Mouse (Mus musculus) layer of hippocampus, adult 11-12 months (tissue): ENCODE data around the gene Akt2.

Source experiments
- DNase-seq: peaks from one replicate; pipeline ENCODE4 v3.0.0; 2022; ENCODE audit warnings: low spot score

Akt2 gene

DNA sequence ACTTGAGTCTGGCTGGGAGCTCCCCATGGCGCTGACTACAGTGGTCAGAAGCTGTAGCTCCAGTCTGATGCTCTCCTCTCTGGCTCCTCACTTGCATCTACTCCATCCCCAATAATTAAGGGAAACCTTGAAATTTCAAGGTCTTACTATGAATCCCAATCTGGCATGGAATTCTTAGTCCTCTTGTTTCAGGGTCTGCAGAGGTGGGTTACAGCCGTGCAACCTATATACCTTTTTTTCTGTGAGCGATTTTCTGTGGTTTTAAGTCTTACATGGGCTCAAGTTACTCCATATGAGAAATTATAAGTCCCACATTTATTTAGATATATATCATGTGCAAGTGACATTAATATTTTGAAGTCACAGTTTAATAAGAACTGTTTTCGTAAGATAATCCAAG, 1.3 kb upstream of the Akt2 start:
- no peak for DNase-seq

DNA sequence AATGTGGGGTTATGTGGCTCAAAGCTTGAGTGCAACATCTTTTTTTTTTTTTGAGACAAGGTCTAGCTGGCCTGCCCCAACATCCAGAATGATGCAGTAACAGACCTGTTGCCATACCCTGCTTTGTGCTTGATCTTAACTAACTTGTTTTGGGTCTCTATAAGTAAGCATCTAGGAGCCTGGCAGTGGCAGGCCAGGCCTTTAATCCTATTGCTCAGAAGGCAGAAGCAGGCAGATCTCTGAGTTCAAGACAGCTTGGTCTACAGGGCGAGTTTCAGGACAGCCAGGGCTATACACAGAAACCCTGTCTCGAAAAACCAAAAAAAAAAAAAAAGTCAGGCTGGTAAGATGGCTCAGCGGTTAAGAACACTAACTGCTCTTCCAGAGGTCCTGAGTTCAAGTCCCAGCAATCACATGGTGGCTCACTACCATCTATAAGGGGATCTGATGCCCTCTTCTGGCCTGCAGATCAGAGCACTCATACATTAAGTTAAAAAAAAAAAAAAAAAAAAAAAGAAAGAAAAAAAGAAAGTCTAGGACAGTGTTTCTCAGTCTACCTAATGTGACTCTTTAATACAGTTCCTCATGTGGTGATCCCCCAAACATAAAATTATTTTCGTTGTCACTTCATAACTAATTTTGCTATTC, 662 bp upstream of the Akt2 start:
- DNase-seq, result no peak

GRCm38 (mm10) chr7:27592217-27592929, 1.0 kb downstream of the Akt2 start:
- no peak for DNase-seq

GRCm38 (mm10) chr7:27592934-27593645, 1.7 kb downstream of the Akt2 start:
- no peak for DNase-seq

DNA sequence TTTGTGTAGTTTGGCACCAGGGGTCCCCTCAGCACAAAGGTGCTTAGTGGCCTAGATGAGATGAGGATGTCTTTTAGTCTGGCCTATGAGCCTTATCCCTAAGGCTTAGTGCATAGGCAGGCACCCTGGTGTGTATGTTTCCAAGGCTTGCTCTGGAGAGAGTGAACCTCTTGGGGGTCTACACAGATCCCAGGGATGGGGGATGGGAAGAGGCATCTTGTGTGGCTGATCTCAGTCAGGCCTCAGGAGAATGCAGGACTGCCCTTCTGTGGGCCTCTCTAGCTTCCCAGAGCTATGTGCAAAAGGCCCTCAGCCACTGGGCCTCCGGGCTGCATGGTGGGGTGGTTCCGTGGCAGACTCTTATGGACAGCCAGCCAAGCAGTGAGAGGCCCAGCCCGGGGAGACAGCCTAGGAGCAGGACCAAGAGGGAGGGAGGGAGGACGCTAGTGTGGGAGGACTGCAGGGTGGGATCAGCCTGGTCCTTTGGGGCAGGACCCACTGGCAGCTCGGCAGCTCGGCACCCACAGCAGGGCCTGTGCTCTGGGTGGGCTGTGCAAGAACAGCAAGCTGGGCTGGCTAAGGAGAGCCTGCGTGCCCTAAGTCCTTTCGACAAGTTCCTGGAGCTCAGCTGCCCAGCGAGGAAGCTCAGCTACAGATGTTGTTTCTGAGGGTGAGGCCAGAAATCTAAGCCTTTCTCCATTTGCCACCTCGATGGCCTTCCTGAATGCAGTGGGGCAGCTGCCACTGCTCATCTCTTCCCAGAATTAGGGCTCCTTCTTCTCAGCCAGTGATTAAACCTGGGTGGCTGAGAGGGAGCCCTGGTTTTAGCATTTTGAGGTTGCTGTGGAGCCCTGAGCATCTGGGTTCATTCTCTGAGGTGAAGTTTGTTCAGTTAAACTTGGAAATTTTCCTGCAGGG, 5.5 kb downstream of the Akt2 start:
- no peak for DNase-seq

- no peak for DNase-seq
Measured at GRCm38 (mm10) chr7:27598053-27598452, 6.7 kb downstream of the Akt2 start.

GRCm38 (mm10) chr7:27601628-27602027, 10.3 kb downstream of the Akt2 start:
- DNase-seq, result peak; percentile 52

GRCm38 (mm10) chr7:27602161-27602560, 10.8 kb downstream of the Akt2 start:
- no peak for DNase-seq

- DNase-seq, result no peak
Measured at GRCm38 (mm10) chr7:27602835-27603234, 11.5 kb downstream of the Akt2 start.

DNA sequence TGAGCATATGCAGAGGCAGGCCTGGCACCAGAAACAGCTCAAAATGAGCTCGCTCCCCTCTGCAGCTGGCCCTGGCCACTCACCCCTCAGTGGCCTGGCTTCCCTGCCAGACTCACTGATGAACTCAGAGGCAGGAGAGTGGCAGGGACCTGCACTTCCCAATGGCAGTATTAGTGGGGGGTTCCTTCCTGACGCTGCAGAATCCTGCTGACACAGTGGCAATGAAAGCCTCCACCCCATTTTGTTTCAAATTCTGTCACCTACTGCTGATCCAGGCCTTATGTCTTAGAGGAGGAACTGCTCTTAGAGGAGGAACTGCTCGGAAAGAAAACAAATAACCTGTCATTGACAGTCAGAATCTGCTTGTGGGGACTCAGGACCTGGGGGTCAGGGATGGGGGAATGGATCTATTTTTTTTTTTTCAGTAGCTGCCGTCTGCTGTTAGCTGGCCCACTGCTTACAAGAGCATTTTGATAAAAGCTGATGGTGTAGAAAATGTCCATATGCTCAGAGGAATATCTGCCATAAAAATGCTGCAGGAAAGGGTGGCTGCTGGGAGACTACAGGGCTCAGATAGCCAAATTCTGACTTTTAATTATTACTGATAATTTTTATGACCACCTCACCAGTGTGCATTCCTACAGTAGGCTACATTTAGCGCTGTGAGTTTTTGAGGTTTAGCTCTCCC, 13.5 kb downstream of the Akt2 start:
- DNase-seq, result no peak

DNA sequence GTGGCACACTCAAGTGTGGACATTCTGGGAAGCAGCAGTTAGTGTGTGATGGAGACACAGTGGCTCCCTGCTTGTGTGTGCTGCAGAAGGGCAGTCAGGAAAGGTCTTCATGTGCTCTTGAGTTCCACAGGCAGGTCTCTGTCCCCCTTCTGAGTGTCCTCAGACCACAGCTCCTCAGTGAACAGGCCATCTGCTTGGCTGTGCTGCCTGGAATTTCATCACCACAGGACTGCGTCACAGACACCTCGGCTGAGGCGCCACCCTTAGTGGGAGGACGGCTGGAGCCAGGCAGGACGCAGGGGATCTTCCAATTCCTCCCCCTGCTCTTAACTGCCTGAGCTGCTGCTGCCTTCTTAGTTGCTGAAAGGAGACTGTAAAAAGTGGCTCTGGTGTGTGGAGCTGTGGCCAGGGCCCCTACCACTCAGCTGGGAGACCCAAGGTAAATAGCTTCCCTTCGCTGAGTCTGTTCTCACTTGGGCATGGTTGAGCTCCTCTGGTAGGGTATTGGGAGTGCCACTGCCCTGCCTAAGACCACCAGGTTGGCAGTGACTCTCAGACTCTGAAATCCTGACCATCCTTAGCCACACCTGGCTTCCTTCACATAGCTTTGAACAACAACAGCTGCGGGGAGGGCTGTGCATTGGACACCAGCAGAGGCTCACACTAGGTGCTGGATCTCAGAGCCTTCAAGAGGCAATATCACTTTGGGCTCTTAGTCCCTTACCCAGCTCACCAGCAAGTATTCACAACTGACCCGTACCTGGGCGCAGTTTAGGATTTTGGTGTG, 14.3 kb downstream of the Akt2 start:
- DNase-seq, result peak; percentile 61

DNA sequence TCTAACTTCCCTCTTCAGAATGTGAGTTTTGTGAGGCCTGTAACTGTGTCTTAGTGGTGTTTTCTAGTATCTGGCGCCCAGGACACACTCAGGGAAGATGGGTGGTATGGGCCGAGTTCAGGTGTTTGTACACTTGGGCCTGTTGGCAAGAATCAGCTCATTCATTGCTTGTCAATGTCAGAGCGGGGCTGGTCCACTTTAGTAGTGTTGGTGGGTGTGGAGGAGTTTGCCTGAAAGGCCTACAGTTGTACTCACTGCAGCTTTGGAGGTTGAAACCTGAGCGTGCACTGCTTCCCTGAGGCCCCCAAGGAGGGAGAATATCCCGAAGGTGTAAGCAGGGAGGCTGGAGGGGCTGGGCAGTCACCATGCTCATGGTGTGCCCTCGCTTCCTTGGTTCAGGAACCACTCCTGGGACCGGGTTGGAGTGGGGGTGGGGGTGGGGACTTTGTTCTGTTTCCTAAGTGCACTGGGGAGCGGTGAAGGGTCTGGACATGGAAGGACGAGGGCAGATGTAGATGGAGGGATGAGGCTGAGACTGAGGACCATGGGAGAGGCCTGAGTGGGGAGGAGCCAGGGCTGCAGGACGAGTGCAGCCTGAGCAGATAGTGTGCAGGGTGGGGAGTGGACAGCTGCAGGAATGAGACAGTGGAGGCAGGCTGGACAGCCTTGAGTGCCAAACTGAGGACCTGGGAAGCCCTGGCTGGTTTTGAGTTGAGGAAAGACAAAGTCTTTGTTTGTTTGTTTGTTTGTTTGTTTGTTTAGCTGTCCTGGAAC, 15.3 kb downstream of the Akt2 start:
- no peak for DNase-seq

GRCm38 (mm10) chr7:27607580-27607979, 16.2 kb downstream of the Akt2 start:
- DNase-seq, result no peak

DNA sequence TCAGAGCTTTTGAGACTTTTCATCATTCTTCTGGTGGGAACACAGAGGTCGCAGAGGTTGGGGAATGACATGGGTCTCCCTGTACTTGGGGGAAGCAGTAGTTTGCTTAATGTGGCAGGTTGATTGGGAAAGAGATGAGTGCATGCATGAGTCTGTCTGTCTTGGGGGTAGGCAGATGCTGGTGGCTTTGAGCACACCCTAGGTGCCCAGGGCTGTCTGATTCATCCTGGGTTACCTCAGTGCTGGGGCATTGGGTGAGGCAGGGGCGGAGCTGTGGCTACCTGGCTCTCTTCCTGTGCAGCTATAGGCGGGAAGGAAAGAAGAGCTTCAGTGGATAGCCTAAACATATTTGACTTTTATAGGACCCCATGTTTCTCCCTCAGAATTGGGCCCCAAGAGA, 16.8 kb downstream of the Akt2 start:
- no peak for DNase-seq

GRCm38 (mm10) chr7:27609285-27609684, 17.9 kb downstream of the Akt2 start:
- no peak for DNase-seq

DNA sequence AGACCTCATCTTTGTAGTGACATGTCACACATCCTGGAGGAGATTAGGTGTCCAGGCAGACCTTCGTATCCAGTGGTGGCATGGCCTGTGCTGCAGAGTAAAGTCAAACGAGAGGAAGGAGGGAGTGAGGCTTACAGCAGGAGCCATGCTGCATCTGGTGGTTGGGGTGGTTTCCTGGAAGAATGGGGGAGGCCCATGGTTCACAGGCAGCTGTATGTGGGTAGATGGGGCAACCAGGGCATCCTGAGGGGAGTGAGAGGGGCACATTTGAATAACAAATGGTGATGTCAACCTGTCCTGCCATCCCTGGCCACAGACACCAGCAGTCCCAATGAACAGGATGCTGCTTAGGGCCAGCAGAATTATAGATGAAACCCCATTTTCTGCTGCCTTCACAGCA, 18.3 kb downstream of the Akt2 start:
- no peak for DNase-seq

DNA sequence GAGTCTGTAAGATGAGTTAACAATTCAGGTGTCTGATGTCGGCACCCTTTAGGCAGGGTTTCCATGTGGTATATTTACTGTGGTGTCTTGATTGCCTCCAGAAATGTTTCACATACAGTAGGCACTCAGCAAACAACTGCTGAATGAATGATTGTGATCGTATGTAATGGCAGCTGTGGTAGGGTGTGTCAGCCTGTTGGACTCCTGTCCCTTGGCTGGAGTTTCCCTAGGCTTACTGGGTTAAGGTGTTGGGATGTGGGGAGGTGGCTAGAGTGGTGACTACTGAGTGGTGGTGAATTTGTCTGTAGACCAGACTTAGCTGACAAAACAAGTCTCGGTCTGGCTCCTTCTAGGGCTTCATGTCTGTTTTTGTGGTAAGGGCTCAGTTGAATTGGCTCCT, 19.0 kb downstream of the Akt2 start:
- no peak for DNase-seq

DNA sequence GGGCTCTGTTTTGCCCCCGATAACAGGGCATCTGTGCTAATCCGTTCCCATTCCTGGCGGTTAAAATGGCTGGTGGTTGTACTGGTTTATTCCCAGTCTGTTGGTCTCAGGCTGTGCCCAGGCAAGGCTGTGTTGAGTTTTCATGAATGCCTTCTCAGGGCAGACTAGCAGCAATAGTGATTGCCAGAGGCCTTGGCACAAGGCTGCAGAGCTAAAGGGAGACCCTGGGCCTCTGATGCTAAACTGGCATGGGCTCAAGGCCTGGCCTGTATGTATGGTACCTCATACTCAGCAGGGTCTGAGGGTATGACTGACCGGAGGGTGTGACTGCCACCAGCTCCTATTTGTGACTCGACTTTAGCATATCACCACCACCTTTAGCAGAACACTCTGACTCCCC, 19.5 kb downstream of the Akt2 start:
- no peak for DNase-seq

DNA sequence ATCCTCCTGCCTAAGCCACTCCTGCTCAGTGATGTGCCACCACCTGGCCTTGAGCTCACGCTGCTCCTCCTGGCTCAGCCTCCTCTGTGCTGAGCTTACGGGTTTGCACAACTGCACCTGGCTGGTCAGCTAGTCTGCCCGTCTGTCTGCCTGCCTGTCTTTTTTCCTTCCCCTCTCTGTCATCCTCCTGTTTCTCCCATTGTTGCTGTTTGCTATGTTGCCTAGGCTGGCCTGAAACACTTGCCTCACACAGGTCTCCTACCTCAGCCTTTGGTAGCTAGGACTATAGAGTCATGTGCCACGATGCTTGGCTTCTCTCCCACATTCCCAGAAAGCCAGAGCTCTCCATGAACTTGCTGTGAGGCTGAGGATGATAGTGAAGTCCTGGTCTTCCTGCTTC, 21.6 kb downstream of the Akt2 start:
- no peak for DNase-seq
